In genomic region chr9:99619688-99620087, GRCm38 (mm10) we compare ENCODE assay signal across 22 mouse cellular contexts. TPM values are rescaled to one million over a fixed set of nuclear protein-coding genes. Genes with fewer than 3 reads are reported as not detected.
"Had no signal": no experiment of that assay in that cellular context is flagged by ENCODE, and none has a peak within 500 bp of the region (broad histone marks: within the 10 kb centered on the region; RNA-seq: fewer than 3 reads in every experiment).

No protein-coding gene starts in this region.

- H3K4me3 ChIP-seq: kidney, embryonic 15.5 days; left cerebral cortex, adult 2 months; liver, embryonic 13.5 days; midbrain, embryonic 12.5 days; midbrain, embryonic 15.5 days; neural tube, embryonic 12.5 days; neural tube, embryonic 15.5 days; stomach, embryonic 15.5 days had no signal

- H3K27ac ChIP-seq: kidney, embryonic 15.5 days; liver, embryonic 13.5 days; macrophage; midbrain, embryonic 12.5 days; midbrain, embryonic 15.5 days; neural tube, embryonic 12.5 days; neural tube, embryonic 15.5 days; stomach, embryonic 15.5 days had no signal

- DNase-seq: kidney, adult 8-10 months; kidney, postnatal 10 days; kidney, postnatal 36 days; layer of hippocampus, postnatal 36 days; liver, embryonic 13.5 days; lung, adult 2 months; spleen, adult 18-20 months; thymus, postnatal 25 days had no signal

- H3K27me3 ChIP-seq: kidney, embryonic 15.5 days; liver, embryonic 13.5 days; midbrain, embryonic 12.5 days; midbrain, embryonic 15.5 days; neural tube, embryonic 12.5 days; neural tube, embryonic 15.5 days; stomach, embryonic 15.5 days had no signal

- H3K4me1 ChIP-seq: kidney, embryonic 15.5 days; liver, embryonic 13.5 days; midbrain, embryonic 12.5 days; midbrain, embryonic 15.5 days; neural tube, embryonic 12.5 days; neural tube, embryonic 15.5 days; stomach, embryonic 15.5 days had no signal

- H3K36me3 ChIP-seq: kidney, embryonic 15.5 days; liver, embryonic 13.5 days; midbrain, embryonic 12.5 days; midbrain, embryonic 15.5 days; neural tube, embryonic 12.5 days; neural tube, embryonic 15.5 days; stomach, embryonic 15.5 days had no signal

RNA-seq across cellular contexts. Expression of gene A4gnt, which starts 7.4 kb away (rescaled TPM):
- polyA plus RNA-seq: limb, embryonic 11.5 days; limb, embryonic 14.5 days; liver, adult 2 months; liver, embryonic 13.5 days; liver, embryonic 16.5 days; lung, adult 2 months; lung, embryonic 16.5 days; macrophage; midbrain, embryonic 12.5 days; midbrain, embryonic 15.5 days; neural tube, embryonic 12.5 days; neural tube, embryonic 15.5 days; testis, adult 2 months had no signal

RNA-seq across cellular contexts. Expression of gene Dzip1l, which starts 9.6 kb away (rescaled TPM):
- polyA plus RNA-seq: macrophage had no signal
